Mouse (Mus musculus) forebrain, embryonic 11.5 days (tissue): ENCODE results near the gene Eif2s1. TPM values are rescaled to one million over a fixed set of nuclear protein-coding genes. Genes with fewer than 3 reads are reported as not detected.

Experiments
- ATAC-seq: fragments of 200-750 bp; cut with Nextera tagmentation; replicated peaks from 2 replicates; pipeline ENCODE4 v1.8.0; 2017; ENCODE audit warnings: moderate TSS enrichment; ENCODE audit not compliant: low FRiP score
- DNase-seq: peaks from one replicate; pipeline ENCODE4 v3.0.0-alpha.2; 2017; ENCODE audit warnings: low spot score
- H3K27ac ChIP-seq: fragments of 300-500 bp; sonication (generic); 2 replicates; pipeline ENCODE4 v1.5.1; 2014; ENCODE audit warnings: low read depth, low read length
- H3K27me3 ChIP-seq: fragments of 300-500 bp; sonication (generic); 2 replicates; pipeline ENCODE4 v1.6.1; 2014; ENCODE audit warnings: mild to moderate bottlenecking, low read length, mixed read lengths; ENCODE audit not compliant: control insufficient read depth, insufficient read depth
- H3K36me3 ChIP-seq: fragments of 300-500 bp; sonication (generic); 2 replicates; pipeline ENCODE4 v1.6.1; 2014; ENCODE audit warnings: mild to moderate bottlenecking, low read length, moderate library complexity, mixed read lengths; ENCODE audit not compliant: control insufficient read depth, insufficient read depth
- H3K4me1 ChIP-seq: fragments of 300-500 bp; sonication (generic); replicated peaks from 2 replicates; pipeline ENCODE4 v1.6.1; 2014; ENCODE audit warnings: low read length, mixed read lengths; ENCODE audit not compliant: control insufficient read depth, insufficient read depth
- H3K4me2 ChIP-seq: fragments of 300-500 bp; sonication (generic); 2 replicates; pipeline ENCODE4 v1.6.1; 2014; ENCODE audit warnings: low read depth, mild to moderate bottlenecking, low read length, moderate library complexity, mixed read lengths; ENCODE audit not compliant: severe bottlenecking
- H3K4me3 ChIP-seq: fragments of 300-500 bp; sonication (generic); 2 replicates; pipeline ENCODE4 v1.5.1; 2014; ENCODE audit warnings: low read depth, low read length
- H3K9ac ChIP-seq: fragments of 300-500 bp; sonication (generic); 2 replicates; pipeline ENCODE4 v1.6.1; 2014; ENCODE audit warnings: low read length
- H3K9me3 ChIP-seq: fragments of 300-500 bp; sonication (generic); 2 replicates; pipeline ENCODE4 v1.6.1; 2016; ENCODE audit warnings: low read length, mixed read lengths; ENCODE audit not compliant: control insufficient read depth
- WGBS: fragments of 180-500 bp; shearing (Covaris S2); extraction: QIAGEN DNeasy Blood & Tissue Kit; methylation state at CpG from one replicate; pipeline ENCODE4 v1.1.7; 2014; 5-methylcytosine and 5-hydroxymethylcytosine counted together
- polyA plus RNA-seq: library from polyadenylated mRNA; unstranded; fragments of >200 nt; fragmentation: Nextera tagmentation; extraction: Ambion mirVana; gene quantifications from 2 replicates; pipeline ENCODE4 v1.2.1, GENCODE M21; 2014

Eif2s1 gene
- polyA plus RNA-seq, 1 experiment from 2014 or later = 249 TPM

- Histone ChIP-seq H3K9me3 (no peaks in the 10 kb centered on the region), H3K4me1 (peaks cover 8% of the 10 kb centered on the region; the same call in 1 of the 2 replicates), H3K4me3 (no peak overlapping the region), H3K36me3 (no peaks in the 10 kb centered on the region; the same call in 1 of the 2 replicates), H3K9ac (no peak overlapping the region), H3K27me3 (no peaks in the 10 kb centered on the region), H3K4me2 (no peak overlapping the region), H3K27ac (no peak overlapping the region)
- 96% methylated on average over 1 of the region's 1 CpGs for WGBS
- DNase-seq = no peak
- no peak for ATAC-seq
Measured at GRCm38 (mm10) chr12:78865434-78865833, 3.8 kb downstream of the Eif2s1 start.

GRCm38 (mm10) chr12:78868115-78868514 lies 6.5 kb downstream of the Eif2s1 start:
- no peak overlapping the region for H3K27ac ChIP-seq
- no peak for ATAC-seq
- H3K9me3 ChIP-seq = no peaks in the 10 kb centered on the region
- H3K27me3 ChIP-seq = no peaks in the 10 kb centered on the region
- no peak overlapping the region for H3K4me3 ChIP-seq
- H3K9ac ChIP-seq = no peak overlapping the region
- 89% methylated on average over 1 of the region's 1 CpGs for WGBS
- no peak for DNase-seq
- H3K36me3 ChIP-seq = no peaks in the 10 kb centered on the region; the same call in 1 of the 2 replicates
- peaks cover 1% of the 10 kb centered on the region; the same call in 1 of the 2 replicates for H3K4me1 ChIP-seq
- H3K4me2 ChIP-seq = no peak overlapping the region

GRCm38 (mm10) chr12:78874581-78874980 lies 13.0 kb downstream of the Eif2s1 start:
- ATAC-seq = no peak
- no peak overlapping the region for H3K9ac ChIP-seq
- WGBS = 96% methylated on average over 3 of the region's 3 CpGs
- peaks cover 11% of the 10 kb centered on the region; the same call in 1 of the 2 replicates for H3K36me3 ChIP-seq
- DNase-seq = no peak
- no peaks in the 10 kb centered on the region for H3K4me1 ChIP-seq
- no peak overlapping the region for H3K4me2 ChIP-seq
- no peak overlapping the region for H3K4me3 ChIP-seq
- H3K27me3 ChIP-seq = no peaks in the 10 kb centered on the region
- H3K9me3 ChIP-seq = no peaks in the 10 kb centered on the region
- no peak overlapping the region for H3K27ac ChIP-seq

GRCm38 (mm10) chr12:78890062-78890461 lies 28.4 kb downstream of the Eif2s1 start:
- Histone ChIP-seq H3K27ac (no peak overlapping the region), H3K9me3 (no peaks in the 10 kb centered on the region), H3K36me3 (no peaks in the 10 kb centered on the region; the same call in 1 of the 2 replicates), H3K4me1 (no peaks in the 10 kb centered on the region), H3K27me3 (no peaks in the 10 kb centered on the region), H3K4me2 (no peak overlapping the region), H3K9ac (no peak overlapping the region), H3K4me3 (no peak overlapping the region)
- 66% methylated on average over 1 of the region's 1 CpGs for WGBS
- DNase-seq (no peak), ATAC-seq (no peak)

- H3K36me3 ChIP-seq = no peaks in the 10 kb centered on the region; the same call in 1 of the 2 replicates
- H3K4me3 ChIP-seq = no peak overlapping the region
- DNase-seq (no peak), ATAC-seq (no peak)
- H3K27ac ChIP-seq = no peak overlapping the region
- no peak overlapping the region for H3K9ac ChIP-seq
- no peaks in the 10 kb centered on the region for H3K4me1 ChIP-seq
- no peaks in the 10 kb centered on the region for H3K27me3 ChIP-seq
- H3K4me2 ChIP-seq = no peak overlapping the region
- WGBS = 89% methylated on average over 2 of the region's 2 CpGs
- H3K9me3 ChIP-seq = no peaks in the 10 kb centered on the region
Measured at GRCm38 (mm10) chr12:78891149-78891548, 29.5 kb downstream of the Eif2s1 start.

- Histone ChIP-seq H3K27ac (no peak overlapping the region), H3K9me3 (no peaks in the 10 kb centered on the region), H3K27me3 (no peaks in the 10 kb centered on the region), H3K4me3 (no peak overlapping the region), H3K4me1 (no peaks in the 10 kb centered on the region), H3K36me3 (no peaks in the 10 kb centered on the region), H3K4me2 (no peak overlapping the region), H3K9ac (no peak overlapping the region)
- 100% methylated on average over 1 of the region's 1 CpGs for WGBS
- ATAC-seq (no peak), DNase-seq (no peak)
Measured at GRCm38 (mm10) chr12:78897861-78898260, 36.2 kb downstream of the Eif2s1 start.

- no peaks in the 10 kb centered on the region for H3K36me3 ChIP-seq
- no peak overlapping the region for H3K4me2 ChIP-seq
- H3K9ac ChIP-seq = no peak overlapping the region
- no peaks in the 10 kb centered on the region for H3K4me1 ChIP-seq
- 88% methylated on average over 5 of the region's 5 CpGs for whole genome bisulfite sequencing
- no peak overlapping the region for H3K27ac ChIP-seq
- no peak overlapping the region for H3K4me3 ChIP-seq
- H3K9me3 ChIP-seq = no peaks in the 10 kb centered on the region
- DNase-seq (no peak), ATAC-seq (no peak)
- H3K27me3 ChIP-seq = no peaks in the 10 kb centered on the region
Measured at GRCm38 (mm10) chr12:78901467-78901866, 39.8 kb downstream of the Eif2s1 start.

GRCm38 (mm10) chr12:78903313-78903712 lies 41.7 kb downstream of the Eif2s1 start:
- H3K9me3 ChIP-seq = no peaks in the 10 kb centered on the region
- WGBS = 88% methylated on average over 4 of the region's 4 CpGs
- ATAC-seq (no peak), DNase-seq (no peak)
- H3K27ac ChIP-seq = no peak overlapping the region
- H3K4me3 ChIP-seq = no peak overlapping the region
- H3K4me1 ChIP-seq = peaks cover 5% of the 10 kb centered on the region; the same call in 1 of the 2 replicates
- H3K9ac ChIP-seq = no peak overlapping the region
- H3K27me3 ChIP-seq = peaks cover 5% of the 10 kb centered on the region; the same call in 1 of the 2 replicates
- no peaks in the 10 kb centered on the region for H3K36me3 ChIP-seq
- H3K4me2 ChIP-seq = no peak overlapping the region

GRCm38 (mm10) chr12:78904499-78904898 lies 42.9 kb downstream of the Eif2s1 start:
- ATAC-seq (no peak), DNase-seq (no peak)
- peaks cover 5% of the 10 kb centered on the region; the same call in 1 of the 2 replicates for H3K27me3 ChIP-seq
- no peaks in the 10 kb centered on the region for H3K9me3 ChIP-seq
- no peak overlapping the region for H3K27ac ChIP-seq
- no peak overlapping the region for H3K9ac ChIP-seq
- no peaks in the 10 kb centered on the region for H3K36me3 ChIP-seq
- H3K4me1 ChIP-seq = peaks cover 5% of the 10 kb centered on the region; the same call in 1 of the 2 replicates
- no peak overlapping the region for H3K4me3 ChIP-seq
- WGBS = 92% methylated on average over 7 of the region's 7 CpGs
- H3K4me2 ChIP-seq = no peak overlapping the region
